Mouse (Mus musculus) neural tube, embryonic 15.5 days (tissue): Measurements from ENCODE around the gene Abcg3. TPM values are rescaled to one million over a fixed set of nuclear protein-coding genes. Genes with fewer than 3 reads are reported as not detected.

Source experiments
- ATAC-seq: fragments of 200-750 bp; cut with Nextera tagmentation; 2 replicates; pipeline ENCODE4 v1.8.0; 2017; ENCODE audit warnings: mild to moderate bottlenecking, moderate TSS enrichment, moderate library complexity; ENCODE audit not compliant: low FRiP score
- H3K27ac ChIP-seq: fragments of 300-500 bp; sonication (generic); replicated peaks from 2 replicates; pipeline ENCODE4 v1.5.1; 2015; ENCODE audit warnings: mild to moderate bottlenecking, inconsistent platforms
- H3K27me3 ChIP-seq: fragments of 300-500 bp; sonication (generic); replicated peaks from 2 replicates; pipeline ENCODE4 v1.6.1; 2015; ENCODE audit warnings: inconsistent platforms
- H3K36me3 ChIP-seq: fragments of 300-500 bp; sonication (generic); 2 replicates; pipeline ENCODE4 v1.6.1; 2015; ENCODE audit warnings: inconsistent platforms
- H3K4me1 ChIP-seq: fragments of 300-500 bp; sonication (generic); 2 replicates; pipeline ENCODE4 v1.6.1; 2015; ENCODE audit warnings: inconsistent platforms
- H3K4me2 ChIP-seq: fragments of 300-500 bp; sonication (generic); 2 replicates; pipeline ENCODE4 v1.6.1; 2015; ENCODE audit warnings: inconsistent platforms, mild to moderate bottlenecking, moderate library complexity
- H3K4me3 ChIP-seq: fragments of 300-500 bp; sonication (generic); replicated peaks from 2 replicates; pipeline ENCODE4 v1.5.1; 2015; ENCODE audit warnings: mild to moderate bottlenecking, inconsistent platforms
- H3K9ac ChIP-seq: fragments of 300-500 bp; sonication (generic); replicated peaks from 2 replicates; pipeline ENCODE4 v1.6.1; 2015; ENCODE audit warnings: mild to moderate bottlenecking, inconsistent platforms
- H3K9me3 ChIP-seq: fragments of 300-500 bp; sonication (generic); replicated peaks from 2 replicates; pipeline ENCODE4 v1.6.1; 2016; ENCODE audit warnings: inconsistent platforms
- WGBS: fragments of 180-500 bp; shearing (Covaris S2); methylation state at CpG from one replicate; pipeline ENCODE4 v1.1.7; 2015; ENCODE audit warnings: mixed read lengths; 5-methylcytosine and 5-hydroxymethylcytosine counted together
- polyA plus RNA-seq: library from polyadenylated mRNA; unstranded; fragments of >200 nt; fragmentation: Nextera tagmentation; extraction: Ambion mirVana; gene quantifications from 2 replicates; pipeline ENCODE4 v1.2.1, GENCODE M21; 2015

Gene Abcg3
- polyA plus RNA-seq: 0.40 and 2.5 TPM in 2 replicates

DNA sequence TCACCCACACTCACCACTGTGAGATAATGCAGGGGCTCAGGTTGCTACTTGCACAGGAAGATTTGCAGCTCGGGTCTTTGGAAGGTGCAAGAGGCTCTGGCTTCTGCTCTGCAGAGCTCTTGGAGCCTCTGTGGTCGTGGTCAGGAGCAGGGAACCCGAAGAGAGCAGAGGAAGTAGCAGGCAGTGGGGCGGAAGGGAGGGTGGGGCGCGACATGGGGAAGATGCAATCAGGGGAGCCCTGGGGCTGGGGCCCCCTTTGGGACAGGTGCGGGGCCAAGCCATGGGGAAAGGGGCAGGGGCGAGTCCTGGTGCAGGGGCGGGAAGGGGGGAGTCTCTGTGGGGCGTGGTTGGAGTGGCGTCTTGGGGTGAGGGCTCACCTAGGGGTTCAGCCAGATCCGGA, at the start of gene Abcg3:
Gene Abcg3, minus strand, starts transcription at position 184 of the 400 bp plus-strand sequence.
- H3K4me3 ChIP-seq: no peak within 1 kb of the TSS
- H3K4me1 ChIP-seq: no peaks in the 10 kb centered on the region
- H3K27me3 ChIP-seq: no peaks in the 10 kb centered on the region
- peak within 1 kb of the TSS; percentile 15 for H3K4me2 ChIP-seq
- no peak within 1 kb of the TSS for H3K9ac ChIP-seq
- 30% methylated on average over 12 of the region's 12 CpGs for WGBS
- ATAC-seq: no peak
- H3K36me3 ChIP-seq: no peaks in the 10 kb centered on the region
- no peaks in the 10 kb centered on the region for H3K9me3 ChIP-seq
- H3K27ac ChIP-seq: no peak within 1 kb of the TSS

DNA sequence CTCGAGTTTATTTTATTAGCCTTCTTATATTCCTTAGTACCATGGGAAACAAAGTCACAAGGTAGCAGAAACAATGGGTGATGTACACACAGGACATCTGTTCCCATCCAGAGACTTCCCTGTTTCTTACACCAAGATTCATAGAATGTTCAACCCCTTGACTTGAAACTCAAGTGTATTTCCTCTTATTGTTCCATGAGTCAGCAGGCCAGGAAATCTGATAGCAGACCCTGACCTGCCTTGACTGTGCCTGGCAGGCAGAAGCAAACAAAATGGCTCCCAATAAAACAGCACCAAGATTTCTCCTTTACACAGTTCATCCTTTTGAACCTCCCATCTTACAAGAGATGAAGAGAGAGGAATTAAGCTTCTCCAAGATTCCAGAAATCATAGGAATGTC, 30.0 kb upstream of the Abcg3 start:
- Histone ChIP-seq H3K4me2 (no peak overlapping the region), H3K9me3 (0 out of 2 replicates have a peak, but pooled peaks cover 4% of the 10 kb centered on the region), H3K4me3 (no peak overlapping the region), H3K9ac (no peak overlapping the region), H3K27me3 (no peaks in the 10 kb centered on the region), H3K27ac (no peak overlapping the region), H3K36me3 (no peaks in the 10 kb centered on the region), H3K4me1 (no peaks in the 10 kb centered on the region)
- WGBS: 71% methylated on average over 1 of the region's 1 CpGs
- no peak for ATAC-seq

DNA sequence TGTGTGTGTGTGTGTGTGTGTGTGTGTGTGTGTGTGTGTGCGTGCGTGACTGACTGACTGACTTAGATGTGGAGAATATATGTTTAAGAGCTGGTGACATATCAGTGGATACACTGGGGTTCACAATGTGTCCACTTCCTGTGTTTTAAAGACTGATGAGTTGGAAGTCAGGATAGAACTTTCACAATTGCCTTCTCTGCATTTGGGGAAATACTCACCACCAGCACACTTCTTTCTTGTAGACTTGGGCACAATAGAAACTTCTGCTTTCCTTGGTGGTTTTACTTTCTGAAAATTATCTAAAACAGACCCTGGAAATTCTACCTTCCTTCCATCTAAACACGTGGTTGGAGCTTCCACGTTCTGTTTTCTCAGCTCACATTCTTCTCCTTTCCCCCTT, 29.1 kb upstream of the Abcg3 start:
- Histone ChIP-seq H3K4me1 (no peaks in the 10 kb centered on the region), H3K4me2 (no peak overlapping the region), H3K4me3 (no peak overlapping the region), H3K27me3 (no peaks in the 10 kb centered on the region), H3K36me3 (no peaks in the 10 kb centered on the region), H3K9me3 (0 out of 2 replicates have a peak, but pooled peaks cover 4% of the 10 kb centered on the region), H3K27ac (no peak overlapping the region), H3K9ac (no peak overlapping the region)
- 86% methylated on average over 4 of the region's 4 CpGs for WGBS
- no peak for ATAC-seq

DNA sequence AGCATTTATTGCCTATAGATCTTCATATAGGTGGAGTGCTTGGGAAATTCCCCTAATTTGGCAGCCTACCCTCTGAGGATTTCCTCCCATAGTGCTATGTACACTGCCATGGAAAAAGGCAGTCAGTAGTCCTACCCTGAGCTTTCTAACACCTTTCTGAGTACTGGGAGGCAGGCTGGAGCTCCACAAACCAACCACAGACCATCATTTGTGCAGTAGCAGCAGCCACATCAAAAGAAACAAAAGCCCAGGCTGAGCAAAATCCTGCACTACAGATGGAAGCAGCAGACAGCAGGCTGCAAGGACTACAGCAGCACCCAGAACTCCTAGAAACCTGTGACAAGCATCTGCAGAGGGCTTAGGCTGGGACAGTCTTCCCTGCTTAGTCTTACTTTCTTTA, 27.9 kb upstream of the Abcg3 start:
- no peaks in the 10 kb centered on the region for H3K36me3 ChIP-seq
- no peak for ATAC-seq
- no peaks in the 10 kb centered on the region for H3K4me1 ChIP-seq
- no peak overlapping the region for H3K9ac ChIP-seq
- H3K4me2 ChIP-seq: no peak overlapping the region
- H3K4me3 ChIP-seq: no peak overlapping the region
- H3K9me3 ChIP-seq: 0 out of 2 replicates have a peak, but pooled peaks cover 4% of the 10 kb centered on the region
- H3K27ac ChIP-seq: no peak overlapping the region
- H3K27me3 ChIP-seq: no peaks in the 10 kb centered on the region

DNA sequence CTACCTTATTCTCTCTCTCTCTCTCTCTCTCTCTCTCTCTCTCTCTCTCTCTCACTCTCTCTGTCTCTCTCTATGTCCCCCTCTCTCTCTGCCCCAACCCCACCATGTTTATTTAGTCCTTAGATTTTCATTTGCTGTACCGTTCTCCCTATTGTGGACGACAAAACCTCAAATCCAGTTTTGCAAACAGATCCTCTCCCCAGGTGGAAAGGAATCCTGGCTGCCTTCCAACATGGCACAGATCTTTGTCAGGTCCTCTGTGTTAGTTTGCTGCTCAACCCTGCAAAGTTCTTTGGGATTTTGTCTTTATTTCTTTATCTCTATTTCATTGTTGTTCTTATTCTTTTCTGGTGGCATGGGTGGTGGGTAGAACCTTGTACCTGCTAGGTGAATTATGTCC, 6.9 kb upstream of the Abcg3 start:
- Histone ChIP-seq H3K9me3 (no peaks in the 10 kb centered on the region), H3K27me3 (no peaks in the 10 kb centered on the region), H3K36me3 (no peaks in the 10 kb centered on the region), H3K27ac (no peak overlapping the region), H3K9ac (no peak overlapping the region), H3K4me1 (no peaks in the 10 kb centered on the region), H3K4me3 (no peak overlapping the region), H3K4me2 (no peak overlapping the region)
- WGBS: 86% methylated on average over 2 of the region's 2 CpGs
- ATAC-seq: no peak

DNA sequence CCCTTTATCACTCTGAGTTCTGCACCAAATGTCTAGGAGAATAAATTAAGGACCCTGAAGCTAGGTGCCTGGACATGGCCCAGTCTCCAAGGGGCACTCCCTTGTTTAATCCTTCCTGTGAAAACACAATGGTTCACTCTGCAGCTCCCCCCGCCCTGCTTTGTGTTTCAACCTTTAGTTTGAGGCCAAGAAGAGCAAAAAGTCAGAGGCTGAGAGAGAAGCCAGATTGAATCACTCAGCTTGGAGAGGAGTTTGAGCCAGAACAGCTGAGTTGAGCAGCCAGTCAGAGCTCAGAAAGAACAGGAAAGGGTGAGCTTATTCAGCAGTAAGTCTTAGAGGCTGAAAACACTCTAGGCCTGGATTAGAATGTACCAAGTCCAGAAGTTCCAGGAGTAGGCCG, 5.5 kb upstream of the Abcg3 start:
- no peak overlapping the region for H3K27ac ChIP-seq
- no peaks in the 10 kb centered on the region for H3K9me3 ChIP-seq
- no peak overlapping the region for H3K4me3 ChIP-seq
- no peak overlapping the region for H3K4me2 ChIP-seq
- ATAC-seq: no peak
- no peak overlapping the region for H3K9ac ChIP-seq
- H3K4me1 ChIP-seq: no peaks in the 10 kb centered on the region
- no peaks in the 10 kb centered on the region for H3K27me3 ChIP-seq
- H3K36me3 ChIP-seq: no peaks in the 10 kb centered on the region
- 59% methylated on average over 2 of the region's 2 CpGs for WGBS

DNA sequence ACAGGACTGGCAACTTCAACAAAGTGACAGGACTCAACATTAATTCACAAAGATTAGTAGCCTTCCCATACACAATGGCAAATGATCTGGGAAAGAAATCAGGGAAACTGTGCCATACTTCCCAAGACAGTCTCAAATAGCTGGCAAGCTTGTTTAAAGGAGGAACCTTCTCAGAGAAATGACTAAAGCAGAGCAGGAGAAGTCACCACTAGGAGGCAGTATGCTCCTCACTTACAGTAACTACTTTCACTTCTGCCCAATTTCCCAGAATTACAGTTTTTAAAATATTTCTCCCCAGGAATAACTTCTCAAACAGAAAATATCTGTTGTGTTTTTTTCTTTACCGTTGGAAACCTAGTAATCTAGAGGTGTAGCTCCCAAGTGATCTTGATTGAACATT, 4.2 kb upstream of the Abcg3 start:
- Histone ChIP-seq H3K4me2 (no peak overlapping the region), H3K4me1 (no peaks in the 10 kb centered on the region), H3K4me3 (no peak overlapping the region), H3K36me3 (no peaks in the 10 kb centered on the region), H3K27me3 (no peaks in the 10 kb centered on the region), H3K27ac (no peak overlapping the region), H3K9ac (no peak overlapping the region), H3K9me3 (no peaks in the 10 kb centered on the region)
- ATAC-seq: no peak
- 54% methylated on average over 1 of the region's 1 CpGs for WGBS

DNA sequence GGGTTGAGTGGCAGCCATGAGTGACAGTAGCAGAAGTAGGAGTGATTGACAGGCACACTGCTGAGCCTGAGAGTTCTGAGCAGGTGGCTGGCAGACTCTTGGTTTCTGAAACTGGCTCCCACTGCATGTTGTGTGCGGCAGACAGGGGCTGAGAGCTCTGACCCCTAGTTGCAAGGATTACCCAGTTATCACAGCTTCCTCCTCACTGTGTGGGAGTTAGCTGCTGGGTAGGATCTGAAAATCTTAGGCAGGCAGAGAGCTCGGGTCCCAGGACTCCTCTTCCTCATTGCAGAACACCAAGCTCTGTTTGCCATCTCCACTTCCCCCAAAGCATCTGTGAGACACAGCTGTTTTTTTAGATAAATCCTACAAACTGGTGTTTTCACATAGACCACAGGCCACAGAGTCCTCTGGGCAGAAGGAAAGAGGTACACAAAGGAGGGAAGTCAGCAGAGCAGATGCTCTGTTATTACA, 3.4 kb downstream of the Abcg3 start:
- WGBS: 73% methylated on average over 2 of the region's 2 CpGs
- no peaks in the 10 kb centered on the region for H3K9me3 ChIP-seq
- H3K27me3 ChIP-seq: no peaks in the 10 kb centered on the region
- no peak overlapping the region for H3K9ac ChIP-seq
- no peaks in the 10 kb centered on the region for H3K36me3 ChIP-seq
- H3K4me3 ChIP-seq: no peak overlapping the region
- no peak overlapping the region for H3K4me2 ChIP-seq
- no peak overlapping the region for H3K27ac ChIP-seq
- H3K4me1 ChIP-seq: no peaks in the 10 kb centered on the region
- ATAC-seq: no peak

DNA sequence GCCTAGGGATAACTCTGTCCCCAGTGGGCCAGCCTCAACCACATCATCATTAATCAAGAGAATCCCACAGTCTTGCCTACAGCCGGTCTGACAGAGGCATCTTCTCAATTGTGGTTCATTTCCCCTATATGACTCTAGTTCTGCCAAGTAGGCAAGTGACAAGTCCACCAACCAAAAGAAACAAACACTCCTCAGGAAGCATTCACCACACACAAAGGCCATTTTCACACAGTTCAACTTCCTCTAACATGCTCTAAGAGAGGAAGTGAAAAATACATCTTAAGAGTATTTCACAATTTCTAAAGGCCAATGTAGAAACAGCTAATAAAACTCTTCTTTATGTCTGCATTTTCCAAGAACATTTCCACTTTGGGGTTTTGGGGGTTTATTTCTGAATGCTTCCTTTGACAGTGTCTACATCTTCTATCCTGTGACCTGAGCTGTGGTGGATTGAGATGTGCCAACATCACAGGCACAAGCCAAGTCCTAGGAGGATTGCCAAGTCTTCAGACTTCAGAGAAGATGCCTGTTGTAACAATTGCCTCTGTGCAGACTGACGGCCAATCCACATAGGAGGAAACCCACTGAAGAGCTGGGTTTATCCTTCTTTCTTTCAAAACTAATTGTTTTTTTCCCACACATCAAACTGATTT, 24.3 kb downstream of the Abcg3 start:
- Histone ChIP-seq H3K4me3 (no peak overlapping the region), H3K4me1 (no peaks in the 10 kb centered on the region), H3K9me3 (no peaks in the 10 kb centered on the region; the same call in 1 of the 2 replicates), H3K27me3 (no peaks in the 10 kb centered on the region), H3K4me2 (no peak overlapping the region), H3K27ac (no peak overlapping the region), H3K9ac (no peak overlapping the region), H3K36me3 (no peaks in the 10 kb centered on the region)
- ATAC-seq: no peak
- 71% methylated on average over 2 of the region's 2 CpGs for WGBS

DNA sequence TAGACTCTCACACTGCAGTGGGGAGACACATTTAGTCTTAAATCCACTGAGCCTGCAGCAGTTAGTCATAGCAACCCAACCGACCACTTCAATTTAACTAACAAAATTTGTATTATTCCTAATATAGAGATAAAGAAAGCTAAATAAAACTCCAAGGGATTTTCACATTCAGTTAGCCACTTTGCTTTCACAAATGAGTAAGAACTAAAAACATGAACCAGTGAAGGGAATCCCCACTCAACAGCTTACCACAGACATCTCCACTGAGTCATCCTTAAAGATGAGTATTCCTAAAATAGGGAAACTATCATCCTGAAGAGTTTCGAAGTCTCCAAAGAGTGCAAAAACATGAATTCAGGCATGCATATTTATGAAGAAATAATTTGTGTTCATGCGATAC, 27.3 kb downstream of the Abcg3 start:
- 94% methylated on average over 3 of the region's 3 CpGs for WGBS

DNA sequence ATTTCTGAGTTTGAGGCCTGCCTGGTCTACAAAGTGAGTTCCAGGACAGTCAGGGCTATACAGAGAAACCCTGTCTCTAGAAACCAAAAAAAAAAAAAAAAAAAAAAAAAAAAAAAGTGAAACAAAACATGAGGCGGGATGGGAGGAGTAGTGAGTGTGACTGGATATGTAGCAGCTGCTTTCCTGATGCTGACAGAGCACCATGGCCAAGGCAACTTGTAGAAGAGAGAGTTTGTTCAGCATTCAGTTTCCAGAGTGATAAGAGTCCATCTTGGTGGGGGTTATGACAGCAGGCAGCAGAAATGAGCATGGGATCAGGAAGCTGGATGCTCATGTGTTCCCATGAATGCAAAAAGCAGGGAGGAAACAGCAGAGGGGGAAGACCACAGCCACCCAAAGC, 35.6 kb downstream of the Abcg3 start:
- Histone ChIP-seq H3K4me1 (no peaks in the 10 kb centered on the region), H3K4me2 (no peak overlapping the region), H3K27me3 (no peaks in the 10 kb centered on the region), H3K9ac (no peak overlapping the region), H3K36me3 (no peaks in the 10 kb centered on the region), H3K4me3 (no peak overlapping the region), H3K9me3 (no peaks in the 10 kb centered on the region), H3K27ac (no peak overlapping the region)
- ATAC-seq: no peak
- 93% methylated on average over 1 of the region's 1 CpGs for WGBS

More for the DNA sequence above, 27.3 kb downstream of the Abcg3 start:
- H3K4me2 ChIP-seq: no peak overlapping the region
- no peaks in the 10 kb centered on the region; the same call in 1 of the 2 replicates for H3K9me3 ChIP-seq
- no peak overlapping the region for H3K9ac ChIP-seq
- H3K4me1 ChIP-seq: no peaks in the 10 kb centered on the region
- ATAC-seq: no peak
- no peak overlapping the region for H3K27ac ChIP-seq
- H3K4me3 ChIP-seq: no peak overlapping the region
- H3K36me3 ChIP-seq: no peaks in the 10 kb centered on the region
- H3K27me3 ChIP-seq: no peaks in the 10 kb centered on the region

DNA sequence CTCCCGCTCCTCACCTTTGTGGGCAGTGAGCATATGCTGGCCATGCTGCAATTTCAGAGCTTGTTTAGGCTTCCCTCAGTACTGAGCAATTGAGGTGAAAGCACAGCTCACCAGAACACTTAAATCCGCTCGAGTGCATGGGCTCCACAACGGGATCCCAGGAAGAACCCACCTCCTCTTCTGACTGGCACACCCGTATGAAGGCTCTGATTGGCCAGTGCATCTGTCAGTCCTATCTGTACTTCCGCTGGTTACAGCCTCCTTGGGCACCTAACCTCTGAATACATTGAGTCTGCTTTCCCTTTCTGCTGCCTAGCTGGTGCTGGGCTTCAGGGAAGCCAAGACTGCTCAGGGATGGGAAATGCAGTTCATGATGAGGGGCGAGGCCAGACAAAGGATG, 48.4 kb downstream of the Abcg3 start:
- no peak for ATAC-seq
- no peak overlapping the region for H3K4me2 ChIP-seq
- WGBS: 89% methylated on average over 7 of the region's 7 CpGs

More for the DNA sequence above, 48.4 kb downstream of the Abcg3 start:
- Histone ChIP-seq H3K36me3 (no peaks in the 10 kb centered on the region), H3K27me3 (no peaks in the 10 kb centered on the region), H3K9ac (no peak overlapping the region), H3K4me3 (no peak overlapping the region), H3K4me1 (no peaks in the 10 kb centered on the region), H3K27ac (no peak overlapping the region), H3K9me3 (0 out of 2 replicates have a peak, but pooled peaks cover 3% of the 10 kb centered on the region)
